Mouse (Mus musculus): ENCODE data around the gene Acaa1a. TPM values are rescaled to one million over a fixed set of nuclear protein-coding genes. Genes with fewer than 3 reads are reported as not detected.

The Acaa1a gene
- 37.1 TPM for polyA plus RNA-seq (2015; fragmentation: Illumina TruSeq; extraction: RNeasy Lipid Tissue Mini Kit (QIAGEN cat#74804); ENCODE audit: insufficient read depth, low read depth, low replicate concordance)

GRCm38 (mm10) chr9:119339558-119340211 is at the start of gene Acaa1a:
Acaa1a (plus strand) TSS chr9:119339676.

GRCm38 (mm10) chr9:119322289-119323259 is 16.9 kb upstream of the Acaa1a start, which contains the start of gene Oxsr1:
Oxsr1 (minus strand) TSS chr9:119322427.

GRCm38 (mm10) chr9:119340909-119341816 is 1.7 kb downstream of the Acaa1a start, which contains the start of gene Myd88:
Myd88 (minus strand) TSS chr9:119341411.

GRCm38 (mm10) chr9:119357331-119358057 is 18.0 kb downstream of the Acaa1a start, which contains the start of gene Xylb:
Xylb (plus strand) TSS chr9:119357381.

GRCm38 (mm10) chr9:119365284-119365683 is 25.8 kb downstream of the Acaa1a start, which contains the start of gene Slc22a14:
Slc22a14 (minus strand) TSS chr9:119365553.

Other genes starting within 250 kb of the Acaa1a start
- gene Plcd1, start 246.2 kb upstream of the Acaa1a start, polyA plus RNA-seq (2015; fragmentation: Illumina TruSeq; extraction: RNeasy Lipid Tissue Mini Kit (QIAGEN cat#74804); ENCODE audit: insufficient read depth, low read depth, low replicate concordance): 7.4 TPM
- gene Dlec1, start 237.2 kb upstream of the Acaa1a start, polyA plus RNA-seq (2015; fragmentation: Illumina TruSeq; extraction: RNeasy Lipid Tissue Mini Kit (QIAGEN cat#74804); ENCODE audit: insufficient read depth, low read depth, low replicate concordance): 0.66 TPM
- 0.63 TPM for gene Acaa1b, start 182.6 kb upstream of the Acaa1a start, polyA plus RNA-seq (2015; fragmentation: Illumina TruSeq; extraction: RNeasy Lipid Tissue Mini Kit (QIAGEN cat#74804); ENCODE audit: insufficient read depth, low read depth, low replicate concordance)
- not detected for gene Gm47289, start 180.5 kb upstream of the Acaa1a start, polyA plus RNA-seq (2015; fragmentation: Illumina TruSeq; extraction: RNeasy Lipid Tissue Mini Kit (QIAGEN cat#74804); ENCODE audit: insufficient read depth, low read depth, low replicate concordance)
- not detected for gene Slc22a13, start 130.6 kb upstream of the Acaa1a start, polyA plus RNA-seq (2015; fragmentation: Illumina TruSeq; extraction: RNeasy Lipid Tissue Mini Kit (QIAGEN cat#74804); ENCODE audit: insufficient read depth, low read depth, low replicate concordance)
- gene Oxsr1, start 17.2 kb upstream of the Acaa1a start, polyA plus RNA-seq (2015; fragmentation: Illumina TruSeq; extraction: RNeasy Lipid Tissue Mini Kit (QIAGEN cat#74804); ENCODE audit: insufficient read depth, low read depth, low replicate concordance): 7.8 TPM
- 9.2 TPM for gene Myd88, start 1.7 kb downstream of the Acaa1a start, polyA plus RNA-seq (2015; fragmentation: Illumina TruSeq; extraction: RNeasy Lipid Tissue Mini Kit (QIAGEN cat#74804); ENCODE audit: insufficient read depth, low read depth, low replicate concordance)
- 2.5 TPM for gene Xylb, start 17.7 kb downstream of the Acaa1a start, polyA plus RNA-seq (2015; fragmentation: Illumina TruSeq; extraction: RNeasy Lipid Tissue Mini Kit (QIAGEN cat#74804); ENCODE audit: insufficient read depth, low read depth, low replicate concordance)
- not detected for gene Slc22a14, start 25.9 kb downstream of the Acaa1a start, polyA plus RNA-seq (2015; fragmentation: Illumina TruSeq; extraction: RNeasy Lipid Tissue Mini Kit (QIAGEN cat#74804); ENCODE audit: insufficient read depth, low read depth, low replicate concordance)
- gene Acvr2b, start 62.4 kb downstream of the Acaa1a start, polyA plus RNA-seq (2015; fragmentation: Illumina TruSeq; extraction: RNeasy Lipid Tissue Mini Kit (QIAGEN cat#74804); ENCODE audit: insufficient read depth, low read depth, low replicate concordance): 1.1 TPM
- gene Exog, start 105.3 kb downstream of the Acaa1a start, polyA plus RNA-seq (2015; fragmentation: Illumina TruSeq; extraction: RNeasy Lipid Tissue Mini Kit (QIAGEN cat#74804); ENCODE audit: insufficient read depth, low read depth, low replicate concordance): 2.2 TPM
- not detected for gene Scn5a, start 239.3 kb downstream of the Acaa1a start, polyA plus RNA-seq (2015; fragmentation: Illumina TruSeq; extraction: RNeasy Lipid Tissue Mini Kit (QIAGEN cat#74804); ENCODE audit: insufficient read depth, low read depth, low replicate concordance)